Mouse (Mus musculus): ENCODE measurements around the gene Tmem198. TPM values are rescaled to one million over a fixed set of nuclear protein-coding genes. Genes with fewer than 3 reads are reported as not detected.

The Tmem198 gene
- 2.4 and 4.1 TPM in 2 replicates for polyA plus RNA-seq (2012)

DNA sequence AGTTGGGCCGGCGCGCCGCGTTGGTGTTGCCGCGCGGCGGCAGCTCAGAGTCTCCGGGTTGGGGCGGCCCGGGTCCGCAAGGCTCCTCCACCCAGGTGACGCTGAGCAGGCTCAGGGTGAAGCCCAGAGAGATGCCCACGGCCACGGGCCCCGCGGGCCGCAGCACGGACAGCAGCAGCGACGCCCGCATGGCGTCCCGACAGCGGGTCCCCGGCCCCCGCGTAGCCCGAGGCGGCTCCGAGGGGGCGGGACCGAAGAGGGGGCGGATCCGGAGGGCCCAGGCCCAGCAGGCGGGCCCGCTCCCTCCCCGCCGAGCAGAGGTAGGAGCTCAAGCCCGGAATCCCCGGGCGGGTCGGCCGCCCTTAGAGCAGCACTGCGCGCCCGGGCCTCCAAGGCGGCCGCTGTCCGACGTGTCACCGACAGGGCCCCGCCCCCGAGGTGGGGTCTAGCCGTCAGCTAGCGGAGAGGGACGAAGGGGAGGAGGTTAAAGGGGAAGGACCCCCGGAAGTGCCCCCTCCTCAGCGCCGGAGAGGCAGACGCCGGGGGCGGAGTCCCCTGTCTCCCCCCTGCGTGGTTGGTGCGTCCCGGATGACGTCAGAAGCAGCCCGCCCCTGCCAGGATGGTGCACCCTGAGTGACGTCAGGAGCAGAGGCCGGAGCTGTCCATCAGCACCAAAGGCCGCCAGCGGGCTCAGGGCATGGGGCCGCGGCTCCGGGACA is at the start of gene Tmem198, which contains the start of gene Chpf:
Tmem198 (plus strand) TSS at position 617 of the 719 bp plus-strand sequence.
Chpf (minus strand) TSS at position 392 of the 719 bp plus-strand sequence.
- TF ChIP-seq GATA1 (IDR thresholded peaks at IDR 0.05; ENCODE audit: low read length), result no peak

DNA sequence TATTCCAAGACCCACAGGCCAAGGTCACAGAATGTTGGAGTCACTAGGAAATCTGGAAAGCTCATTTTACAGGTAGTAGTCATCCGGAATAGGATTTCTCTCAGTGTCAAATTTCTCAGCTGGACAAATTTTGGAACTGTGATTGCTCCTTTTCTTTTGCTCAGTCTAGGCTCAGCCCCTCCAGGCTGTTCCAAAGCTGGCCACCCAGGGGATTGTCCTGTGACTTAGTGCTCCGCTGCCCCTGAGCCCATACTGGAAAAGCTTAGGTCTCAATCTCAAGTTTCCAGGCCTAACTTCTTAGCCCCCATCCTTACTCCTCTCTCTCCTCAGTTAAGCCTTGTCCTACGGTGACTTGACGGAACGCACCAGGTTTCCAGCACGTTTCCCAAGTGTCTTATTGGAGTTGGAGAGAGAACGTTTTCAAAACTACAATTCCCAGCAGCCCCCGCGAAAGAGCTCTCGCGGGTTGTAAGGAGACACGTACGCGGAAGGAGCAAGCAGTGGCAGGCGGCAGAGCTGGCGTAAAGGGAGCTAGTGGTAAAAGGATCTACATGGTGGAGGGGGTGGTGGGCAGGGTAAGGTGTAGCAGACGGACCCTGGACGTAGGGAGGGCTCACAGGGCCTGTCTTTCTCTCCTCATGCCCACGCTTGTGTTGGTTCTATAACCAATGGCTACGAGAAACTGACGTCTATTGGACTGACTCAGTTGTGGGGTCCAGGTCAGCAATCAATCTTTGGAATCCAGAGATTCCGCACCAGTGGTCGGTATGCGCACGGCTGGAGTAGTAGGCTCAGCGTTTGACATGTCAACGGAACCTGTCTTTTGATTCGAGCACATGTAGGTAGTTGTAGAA is 43.6 kb upstream of the Tmem198 start, which contains the start of gene Gmppa:
Gmppa (plus strand) TSS at position 456 of the 854 bp plus-strand sequence.
- no peak for TF ChIP-seq GATA1 (IDR thresholded peaks at IDR 0.05; ENCODE audit: low read length)

DNA sequence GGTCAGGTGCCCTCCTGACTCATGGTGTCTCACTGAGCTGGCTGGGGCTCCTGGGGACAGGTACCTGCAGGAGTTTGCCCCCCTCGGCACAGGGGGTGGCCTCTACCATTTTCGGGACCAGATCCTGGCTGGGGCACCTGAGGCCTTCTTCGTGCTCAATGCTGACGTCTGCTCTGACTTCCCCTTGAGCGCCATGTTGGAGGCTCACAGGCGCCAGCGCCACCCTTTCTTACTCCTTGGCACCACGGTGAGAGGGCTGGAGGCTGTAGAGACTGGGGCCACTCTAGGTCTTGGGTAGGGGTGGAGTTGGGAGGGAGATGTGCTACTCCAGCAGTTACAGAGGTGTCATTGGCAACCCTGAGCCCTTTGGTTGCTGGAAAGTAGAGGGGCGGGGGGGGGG is 40.5 kb upstream of the Tmem198 start:
- no peak for TF ChIP-seq GATA1 (IDR thresholded peaks at IDR 0.05; ENCODE audit: low read length)

DNA sequence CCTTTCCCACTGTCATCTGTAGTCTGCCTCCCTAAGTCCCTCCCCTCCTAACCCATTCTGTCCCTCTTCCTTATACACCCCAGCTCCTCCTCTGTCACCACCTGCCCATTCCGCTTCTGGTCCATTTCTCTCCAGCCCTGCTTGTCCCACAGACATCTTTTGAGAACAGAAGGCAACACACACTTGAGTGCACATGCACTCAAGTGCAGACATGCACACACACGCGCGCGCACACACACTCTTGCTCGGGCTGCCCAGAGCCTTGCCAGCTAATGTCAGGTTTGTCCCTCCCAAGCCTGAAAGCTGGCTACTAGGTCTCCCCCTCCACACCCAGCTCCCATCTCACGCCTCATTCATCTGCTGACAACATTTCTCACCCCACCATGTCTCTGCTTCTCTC is 38.7 kb upstream of the Tmem198 start:
- TF ChIP-seq GATA1 (IDR thresholded peaks at IDR 0.05; ENCODE audit: low read length), result no peak

DNA sequence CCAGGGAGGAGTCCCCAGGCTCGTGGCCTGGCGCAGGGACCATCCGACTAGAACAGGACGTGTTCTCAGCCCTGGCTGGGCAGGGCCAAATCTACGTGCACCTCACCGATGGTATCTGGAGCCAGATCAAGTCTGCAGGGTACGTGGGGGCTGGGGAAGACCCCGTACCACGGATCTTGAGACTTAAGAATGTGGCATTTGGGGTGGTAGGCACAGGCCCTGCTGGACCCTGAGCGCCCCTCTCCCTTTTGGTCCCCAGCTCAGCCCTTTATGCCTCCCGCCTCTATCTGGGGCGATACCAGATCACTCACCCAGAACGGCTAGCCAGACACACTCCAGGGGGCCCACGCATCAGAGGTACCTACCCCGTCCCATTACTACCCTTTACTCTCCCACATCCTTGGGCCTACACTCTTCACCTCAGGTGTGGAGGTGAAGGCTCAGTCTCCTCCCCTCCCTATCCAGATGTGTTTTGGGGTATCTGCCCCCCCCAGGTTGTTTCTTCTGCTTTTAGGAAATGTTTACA is 37.8 kb upstream of the Tmem198 start:
- TF ChIP-seq GATA1 (IDR thresholded peaks at IDR 0.05; ENCODE audit: low read length), result no peak

DNA sequence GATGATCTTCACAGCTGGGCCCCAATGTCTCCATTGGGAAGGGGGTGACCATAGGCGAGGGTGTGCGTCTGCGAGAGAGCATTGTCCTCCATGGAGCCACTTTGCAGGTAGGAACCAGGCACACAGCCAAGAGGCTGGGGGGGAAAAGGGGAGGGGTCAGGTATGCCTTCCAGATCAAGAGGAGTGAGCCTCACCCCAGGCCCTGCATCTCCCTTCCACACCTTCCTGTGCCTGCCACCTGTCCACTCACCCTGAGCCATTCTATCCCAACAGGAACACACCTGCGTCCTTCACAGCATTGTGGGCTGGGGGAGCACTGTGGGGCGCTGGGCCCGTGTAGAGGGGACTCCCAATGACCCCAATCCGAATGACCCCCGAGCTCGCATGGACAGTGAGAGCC is 37.2 kb upstream of the Tmem198 start:
- no peak for TF ChIP-seq GATA1 (IDR thresholded peaks at IDR 0.05; ENCODE audit: low read length)

DNA sequence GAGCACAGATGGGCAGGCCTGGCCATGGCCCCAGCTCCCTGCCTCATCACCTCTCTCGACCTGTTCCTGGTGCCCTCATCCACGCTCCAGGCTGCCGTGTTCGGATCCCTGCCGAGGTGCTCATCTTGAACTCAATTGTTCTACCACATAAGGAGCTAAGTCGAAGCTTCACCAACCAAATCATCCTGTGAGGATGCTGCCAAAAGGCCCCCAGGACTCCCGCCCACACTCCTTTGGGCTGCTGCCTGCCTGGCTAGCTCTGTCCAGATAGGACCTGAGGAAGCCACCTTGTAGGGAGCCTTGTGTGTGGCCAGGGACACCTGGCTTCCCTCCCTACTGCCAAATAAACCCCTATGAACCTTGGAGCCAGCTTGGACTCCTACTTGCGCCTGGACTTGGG is 36.5 kb upstream of the Tmem198 start:
- TF ChIP-seq GATA1 (IDR thresholded peaks at IDR 0.05; ENCODE audit: low read length), result no peak

DNA sequence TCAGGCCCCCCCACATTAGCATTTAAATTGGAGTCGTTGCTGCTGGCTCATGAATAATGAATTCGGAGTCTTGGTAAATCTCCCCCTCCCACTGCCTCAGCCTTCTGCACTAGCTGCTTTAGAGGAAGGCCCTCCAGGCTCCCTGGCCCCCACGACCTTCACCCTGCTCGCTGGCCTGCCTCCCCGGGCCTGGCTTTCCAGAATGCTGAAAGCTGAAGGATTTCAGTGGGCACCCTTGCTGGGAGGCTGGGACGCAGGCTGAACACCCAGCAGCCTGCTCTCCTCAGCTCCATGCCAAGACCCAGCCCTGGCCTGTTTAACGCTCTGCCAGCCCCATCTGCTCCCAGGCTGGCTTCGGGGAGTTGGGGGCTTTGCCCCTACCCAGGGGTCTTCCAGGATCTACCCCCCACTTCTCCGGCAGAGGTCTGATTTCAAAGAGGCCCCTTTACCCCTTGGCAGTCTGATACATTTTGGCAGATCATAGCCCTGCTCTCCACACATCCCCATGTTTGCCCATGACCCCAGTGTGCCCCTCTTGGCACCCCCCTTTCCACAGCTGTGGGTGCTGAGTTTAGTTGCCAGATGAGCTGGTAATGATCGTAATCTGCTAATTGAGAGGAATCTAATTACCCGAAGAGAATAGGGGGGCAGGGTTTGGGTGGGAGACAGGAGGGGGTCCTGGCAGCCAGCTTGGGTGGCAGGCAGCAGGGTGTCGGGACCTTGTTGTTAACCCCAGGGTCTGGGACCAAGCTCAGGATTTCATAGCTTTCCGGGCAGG is 35.9 kb upstream of the Tmem198 start:
- TF ChIP-seq GATA1 (IDR thresholded peaks at IDR 0.05; ENCODE audit: low read length), result no peak

DNA sequence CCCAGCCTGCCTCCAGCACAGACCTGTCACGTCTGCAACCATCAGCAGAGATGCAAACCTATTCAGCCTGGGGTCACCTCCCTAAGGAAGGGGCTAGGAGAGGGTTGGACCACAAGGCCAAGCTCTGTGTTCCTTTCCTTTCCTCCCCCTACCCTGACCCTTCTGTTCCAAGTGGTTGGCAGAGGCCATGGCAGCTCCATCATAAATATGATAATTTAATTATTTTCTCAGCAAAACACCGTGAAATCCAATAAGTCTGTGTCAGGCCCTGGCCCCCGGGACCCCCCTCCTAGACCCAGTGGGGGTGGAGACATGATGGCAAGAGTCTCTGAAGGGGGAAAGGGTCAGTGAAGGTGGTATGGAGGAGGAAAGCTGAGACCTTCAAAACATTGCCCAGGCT is 35.1 kb upstream of the Tmem198 start:
- TF ChIP-seq GATA1 (IDR thresholded peaks at IDR 0.05; ENCODE audit: low read length), result no peak

DNA sequence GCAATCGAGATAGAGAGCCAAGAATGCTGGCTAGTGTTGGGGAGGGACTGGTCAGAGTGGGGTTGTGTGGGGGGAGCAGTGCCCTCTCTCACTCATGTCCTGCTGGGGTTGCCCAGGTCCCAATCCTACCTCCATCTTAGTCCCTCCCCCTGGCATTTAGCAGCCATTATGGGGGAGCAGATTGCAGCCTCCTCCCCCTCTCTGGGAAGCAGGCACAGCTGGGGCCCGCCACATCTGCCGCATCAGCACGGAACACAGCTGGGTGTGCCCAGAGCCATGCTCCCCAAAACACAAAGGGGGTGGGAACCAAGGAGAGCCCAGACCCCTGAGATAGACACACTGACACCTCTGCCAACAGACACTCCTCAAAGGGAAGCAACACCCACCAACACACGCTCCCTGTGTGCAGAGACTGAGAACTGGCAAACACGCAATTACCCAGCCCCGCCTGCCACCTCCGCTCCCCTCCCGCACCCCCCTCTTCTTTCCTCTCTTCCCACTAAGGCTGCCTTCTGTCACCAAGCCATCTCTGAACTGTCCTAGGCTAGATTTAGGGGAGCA is 34.1 kb upstream of the Tmem198 start:
- no peak for TF ChIP-seq GATA1 (IDR thresholded peaks at IDR 0.05; ENCODE audit: low read length)

DNA sequence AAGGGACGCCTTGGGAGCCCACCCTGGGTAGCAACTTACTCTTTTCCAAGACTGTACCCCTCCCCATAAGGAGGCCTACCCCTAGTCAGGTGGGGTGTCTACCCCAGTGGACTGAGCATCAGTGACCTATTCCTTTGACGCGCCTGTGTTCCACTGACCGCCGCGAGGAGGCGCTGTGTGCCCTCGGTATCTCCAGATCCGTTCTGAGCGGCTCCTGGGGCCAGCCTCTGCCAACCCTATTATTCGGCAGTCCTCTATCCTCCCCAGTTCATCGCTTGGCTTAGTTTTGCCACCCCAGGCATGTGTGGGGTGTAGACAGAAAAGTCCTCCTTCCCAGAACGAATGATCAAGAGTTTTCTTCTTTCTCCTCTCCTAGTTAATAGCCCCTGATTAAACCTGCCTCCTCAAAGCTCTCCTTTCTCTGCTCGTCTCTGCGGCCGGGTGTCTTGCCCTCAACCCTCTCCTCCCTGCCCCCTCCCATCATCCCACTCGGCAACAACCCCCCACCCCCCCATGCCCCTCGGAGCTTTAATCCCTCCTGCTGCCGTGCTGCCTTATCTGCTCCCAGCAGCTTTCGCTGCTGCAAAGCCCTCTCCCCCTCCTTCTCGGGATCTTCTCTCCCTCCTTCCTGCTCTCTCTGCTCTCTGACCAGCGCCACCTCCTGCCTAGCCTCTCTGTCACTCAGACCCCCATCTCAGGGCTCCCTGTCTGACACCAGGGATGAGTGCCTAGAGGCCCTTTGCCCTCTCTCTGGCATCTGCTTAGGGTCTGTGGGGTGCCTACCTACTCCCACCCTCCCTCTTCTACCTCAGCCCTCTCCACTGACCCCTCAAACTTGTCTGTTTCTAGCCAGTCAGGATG is 33.4 kb upstream of the Tmem198 start:
- TF ChIP-seq GATA1 (IDR thresholded peaks at IDR 0.05; ENCODE audit: low read length), result no peak

DNA sequence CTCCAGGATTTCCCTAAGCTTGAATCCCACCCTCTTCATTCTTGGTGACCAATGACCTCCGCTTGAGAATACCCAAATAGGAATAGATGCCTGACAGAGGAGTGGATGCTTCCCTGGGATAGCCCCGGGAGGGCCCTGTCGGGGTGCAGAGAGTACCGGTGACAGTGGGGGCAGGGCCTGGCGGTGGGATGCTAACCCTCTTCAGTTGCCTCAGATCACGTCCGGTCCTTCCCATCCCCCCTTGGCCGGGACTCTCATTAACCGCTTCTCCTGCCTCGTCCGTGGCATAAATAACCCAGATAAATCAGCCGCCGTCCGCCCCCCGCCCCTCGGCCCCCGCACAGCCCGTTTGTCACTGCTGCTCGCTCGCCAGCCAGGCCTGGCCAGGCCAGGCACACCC is 32.7 kb upstream of the Tmem198 start:
- TF ChIP-seq GATA1 (IDR thresholded peaks at IDR 0.05; ENCODE audit: low read length), result no peak

DNA sequence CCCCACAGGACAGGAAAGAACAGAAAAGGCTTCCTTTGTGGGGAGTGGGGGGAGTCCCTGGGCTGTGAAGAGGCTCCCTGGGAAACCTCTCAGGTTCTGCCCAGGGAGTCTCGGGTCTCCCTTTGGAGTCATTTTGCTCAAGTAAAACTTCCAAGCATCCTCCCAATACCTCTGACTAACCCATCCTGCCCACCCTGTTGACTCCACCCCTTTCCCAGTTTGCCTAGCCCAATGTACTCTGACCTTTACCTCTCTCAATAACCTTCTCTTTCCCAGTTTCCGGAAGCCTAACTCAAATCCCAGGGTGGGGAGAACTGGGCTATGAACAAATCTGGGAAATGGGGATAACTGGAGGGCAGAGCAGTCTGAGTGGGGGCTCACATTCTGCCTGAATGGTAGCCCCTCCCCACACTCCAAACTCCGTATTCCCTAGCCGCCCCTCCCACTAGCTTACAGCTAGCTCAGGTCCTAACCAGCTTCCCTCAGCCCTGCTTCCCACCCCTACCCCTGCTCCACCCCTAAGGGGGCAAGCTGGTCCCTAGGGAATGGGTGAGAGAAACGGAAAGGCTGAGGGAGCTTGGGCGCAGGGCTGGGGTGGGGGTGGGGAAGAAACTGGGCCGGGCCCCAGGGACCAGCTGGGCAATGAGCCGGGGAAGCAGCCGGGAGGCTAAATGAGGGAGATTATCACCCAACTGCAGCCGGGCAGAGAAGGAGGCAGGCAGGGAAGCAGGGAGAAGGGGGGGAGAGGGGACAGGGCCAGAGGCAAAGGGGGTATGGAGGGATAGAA is 31.9 kb upstream of the Tmem198 start:
- no peak for TF ChIP-seq GATA1 (IDR thresholded peaks at IDR 0.05; ENCODE audit: low read length)

DNA sequence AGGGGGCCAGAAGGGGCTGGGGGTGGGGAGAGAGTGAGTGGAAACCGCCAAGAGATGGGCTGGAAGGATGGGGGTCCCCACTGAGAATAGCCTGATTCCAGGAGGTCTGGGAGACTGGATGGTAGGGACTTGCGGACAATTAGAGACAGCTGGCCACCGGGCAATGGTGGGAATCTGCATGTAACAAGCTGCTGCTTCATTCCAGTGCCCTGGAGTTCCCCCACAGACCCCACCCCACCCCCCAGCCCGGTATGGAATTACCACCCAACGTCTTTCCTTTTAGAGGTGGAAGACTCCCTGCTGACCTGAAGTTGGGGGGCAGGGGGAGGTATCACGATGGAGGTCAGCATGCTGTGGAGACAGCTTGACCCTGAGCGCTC is 31.3 kb upstream of the Tmem198 start:
- TF ChIP-seq GATA1 (IDR thresholded peaks at IDR 0.05; ENCODE audit: low read length), result no peak
